Mouse (Mus musculus): ENCODE results near the gene Actl7a. TPM values are rescaled to one million over a fixed set of nuclear protein-coding genes. Genes with fewer than 3 reads are reported as not detected.
A peak's percentile ranks its signal among the peaks of the same experiment; 100 is the strongest.

The Actl7a gene
- polyA plus RNA-seq, 1 experiment from 2014 or later, result not detected

- no peak for ATAC-seq (ENCODE audit: insufficient read depth)
- no peak overlapping the region for H3K9ac ChIP-seq
- WGBS (ENCODE audit: insufficient replicate concordance), result 56% methylated on average over 6 of the region's 6 CpGs
Measured at GRCm38 (mm10) chr4:56722346-56722745, 20.9 kb upstream of the Actl7a start.

GRCm38 (mm10) chr4:56723237-56723636 is 20.0 kb upstream of the Actl7a start:
- H3K36me3 ChIP-seq (replicated peaks), result no peaks in the 10 kb centered on the region
- ATAC-seq (ENCODE audit: insufficient read depth), result no peak
- no peak overlapping the region for H3K4me2 ChIP-seq
- H3K4me1 ChIP-seq (replicated peaks), result no peaks in the 10 kb centered on the region
- 73% methylated on average over 6 of the region's 6 CpGs for WGBS (ENCODE audit: insufficient replicate concordance)
- H3K27ac ChIP-seq (replicated peaks), result no peak overlapping the region
- H3K27me3 ChIP-seq, result no peaks in the 10 kb centered on the region
- no peaks in the 10 kb centered on the region for H3K9me3 ChIP-seq (replicated peaks)
- H3K9ac ChIP-seq, result no peak overlapping the region
- H3K4me3 ChIP-seq (replicated peaks), result no peak overlapping the region

More at GRCm38 (mm10) chr4:56722346-56722745, 20.9 kb upstream of the Actl7a start:
- Histone ChIP-seq H3K36me3 (replicated peaks) (no peaks in the 10 kb centered on the region), H3K4me2 (no peak overlapping the region), H3K4me3 (replicated peaks) (no peak overlapping the region), H3K9me3 (replicated peaks) (no peaks in the 10 kb centered on the region), H3K27me3 (no peaks in the 10 kb centered on the region), H3K4me1 (replicated peaks) (no peaks in the 10 kb centered on the region), H3K27ac (replicated peaks) (no peak overlapping the region)

GRCm38 (mm10) chr4:56725839-56726238 is 17.4 kb upstream of the Actl7a start:
- Histone ChIP-seq H3K27ac (replicated peaks) (no peak overlapping the region), H3K9ac (no peak overlapping the region), H3K4me1 (replicated peaks) (no peaks in the 10 kb centered on the region), H3K9me3 (replicated peaks) (no peaks in the 10 kb centered on the region), H3K4me2 (no peak overlapping the region), H3K4me3 (replicated peaks) (no peak overlapping the region), H3K36me3 (replicated peaks) (no peaks in the 10 kb centered on the region), H3K27me3 (no peaks in the 10 kb centered on the region)
- WGBS (ENCODE audit: insufficient replicate concordance), result 39% methylated on average over 8 of the region's 8 CpGs
- no peak for ATAC-seq (ENCODE audit: insufficient read depth)

GRCm38 (mm10) chr4:56740020-56740485 is 3.2 kb upstream of the Actl7a start, which contains the start of gene Gm26657:
Gene Gm26657 (plus strand): TSS chr4:56740070.
- Histone ChIP-seq H3K9me3 (replicated peaks) (no peaks in the 10 kb centered on the region), H3K4me2 (no peak within 1 kb of the TSS), H3K27ac (replicated peaks) (no peak within 1 kb of the TSS), H3K4me3 (replicated peaks) (no peak within 1 kb of the TSS), H3K4me1 (replicated peaks) (no peaks in the 10 kb centered on the region), H3K27me3 (no peaks in the 10 kb centered on the region), H3K36me3 (replicated peaks) (no peaks in the 10 kb centered on the region), H3K9ac (no peak within 1 kb of the TSS)
- 76% methylated on average over 18 of the region's 18 CpGs for WGBS (ENCODE audit: insufficient replicate concordance)
- no peak for ATAC-seq (ENCODE audit: insufficient read depth)

- Histone ChIP-seq H3K4me2 (no peak overlapping the region), H3K27me3 (no peaks in the 10 kb centered on the region), H3K27ac (replicated peaks) (no peak overlapping the region), H3K9me3 (replicated peaks) (no peaks in the 10 kb centered on the region), H3K36me3 (replicated peaks) (no peaks in the 10 kb centered on the region), H3K4me1 (replicated peaks) (no peaks in the 10 kb centered on the region), H3K4me3 (replicated peaks) (no peak overlapping the region), H3K9ac (no peak overlapping the region)
- ATAC-seq (ENCODE audit: insufficient read depth), result no peak
- 83% methylated on average over 20 of the region's 20 CpGs for WGBS (ENCODE audit: insufficient replicate concordance)
Measured at GRCm38 (mm10) chr4:56740611-56741010, 2.6 kb upstream of the Actl7a start.

GRCm38 (mm10) chr4:56741041-56741493 is 2.1 kb upstream of the Actl7a start, which contains the start of gene Actl7b:
Gene Actl7b (minus strand): TSS chr4:56741443.
- Histone ChIP-seq H3K27ac (replicated peaks) (no peak within 1 kb of the TSS), H3K9me3 (replicated peaks) (no peaks in the 10 kb centered on the region), H3K9ac (no peak within 1 kb of the TSS), H3K4me3 (replicated peaks) (no peak within 1 kb of the TSS), H3K4me1 (replicated peaks) (no peaks in the 10 kb centered on the region), H3K4me2 (no peak within 1 kb of the TSS), H3K27me3 (no peaks in the 10 kb centered on the region), H3K36me3 (replicated peaks) (no peaks in the 10 kb centered on the region)
- WGBS (ENCODE audit: insufficient replicate concordance), result 76% methylated on average over 13 of the region's 13 CpGs
- ATAC-seq (ENCODE audit: insufficient read depth), result no peak

GRCm38 (mm10) chr4:56742698-56743097 is 515 bp upstream of the Actl7a start:
- ATAC-seq (ENCODE audit: insufficient read depth), result no peak
- Histone ChIP-seq H3K4me3 (replicated peaks) (no peak overlapping the region), H3K9me3 (replicated peaks) (no peaks in the 10 kb centered on the region), H3K4me1 (replicated peaks) (no peaks in the 10 kb centered on the region), H3K36me3 (replicated peaks) (0 out of 2 replicates have a peak, but pooled peaks cover 4% of the 10 kb centered on the region), H3K27ac (replicated peaks) (no peak overlapping the region), H3K27me3 (no peaks in the 10 kb centered on the region), H3K9ac (no peak overlapping the region), H3K4me2 (no peak overlapping the region)
- WGBS (ENCODE audit: insufficient replicate concordance), result 69% methylated on average over 4 of the region's 4 CpGs

- Histone ChIP-seq H3K27ac (replicated peaks) (no peak overlapping the region), H3K27me3 (no peaks in the 10 kb centered on the region), H3K4me1 (replicated peaks) (no peaks in the 10 kb centered on the region), H3K4me2 (no peak overlapping the region), H3K9ac (no peak overlapping the region), H3K36me3 (replicated peaks) (peaks cover 23% of the 10 kb centered on the region), H3K9me3 (replicated peaks) (no peaks in the 10 kb centered on the region), H3K4me3 (replicated peaks) (no peak overlapping the region)
- WGBS (ENCODE audit: insufficient replicate concordance), result 80% methylated on average over 2 of the region's 2 CpGs
- ATAC-seq (ENCODE audit: insufficient read depth), result no peak
Measured at GRCm38 (mm10) chr4:56746345-56746744, 3.1 kb downstream of the Actl7a start.

- no peak overlapping the region for H3K27ac ChIP-seq (replicated peaks)
- no peak overlapping the region for H3K9ac ChIP-seq
- no peak overlapping the region for H3K4me3 ChIP-seq (replicated peaks)
- H3K27me3 ChIP-seq, result no peaks in the 10 kb centered on the region
- H3K36me3 ChIP-seq (replicated peaks), result peaks cover 32% of the 10 kb centered on the region
- no peak for ATAC-seq (ENCODE audit: insufficient read depth)
- H3K9me3 ChIP-seq (replicated peaks), result no peaks in the 10 kb centered on the region
- WGBS (ENCODE audit: insufficient replicate concordance), result 87% methylated on average over 9 of the region's 9 CpGs
- H3K4me1 ChIP-seq (replicated peaks), result no peaks in the 10 kb centered on the region
- H3K4me2 ChIP-seq, result no peak overlapping the region
Measured at GRCm38 (mm10) chr4:56747456-56747855, 4.2 kb downstream of the Actl7a start.

GRCm38 (mm10) chr4:56756021-56756420 is 12.8 kb downstream of the Actl7a start:
- H3K4me1 ChIP-seq (replicated peaks), result no peaks in the 10 kb centered on the region
- no peak overlapping the region for H3K4me3 ChIP-seq (replicated peaks)
- no peaks in the 10 kb centered on the region for H3K27me3 ChIP-seq
- H3K36me3 ChIP-seq (replicated peaks), result peaks cover 83% of the 10 kb centered on the region
- H3K27ac ChIP-seq (replicated peaks), result no peak overlapping the region
- no peaks in the 10 kb centered on the region for H3K9me3 ChIP-seq (replicated peaks)
- ATAC-seq (ENCODE audit: insufficient read depth), result no peak
- H3K9ac ChIP-seq, result no peak overlapping the region
- WGBS (ENCODE audit: insufficient replicate concordance), result 75% methylated on average over 5 of the region's 5 CpGs
- no peak overlapping the region; the same call in 1 of the 2 replicates for H3K4me2 ChIP-seq

- H3K36me3 ChIP-seq (replicated peaks), result peaks cover 80% of the 10 kb centered on the region
- 73% methylated on average over 10 of the region's 10 CpGs for WGBS (ENCODE audit: insufficient replicate concordance)
- H3K4me2 ChIP-seq, result no peak overlapping the region
- H3K4me3 ChIP-seq (replicated peaks), result no peak overlapping the region
- no peak overlapping the region for H3K9ac ChIP-seq
- H3K27me3 ChIP-seq, result no peaks in the 10 kb centered on the region
- H3K9me3 ChIP-seq (replicated peaks), result no peaks in the 10 kb centered on the region
- no peaks in the 10 kb centered on the region for H3K4me1 ChIP-seq (replicated peaks)
- H3K27ac ChIP-seq (replicated peaks), result 0 out of 2 replicates have a peak overlapping the region, but pooled peaks have one; percentile 9
- peak; percentile 71 for ATAC-seq (ENCODE audit: insufficient read depth)
Measured at GRCm38 (mm10) chr4:56756966-56757600, 13.9 kb downstream of the Actl7a start.

Measured in liver, embryonic 15.5 days (tissue).